22 mouse cellular contexts compared by ENCODE assay signal in the genomic region with DNA sequence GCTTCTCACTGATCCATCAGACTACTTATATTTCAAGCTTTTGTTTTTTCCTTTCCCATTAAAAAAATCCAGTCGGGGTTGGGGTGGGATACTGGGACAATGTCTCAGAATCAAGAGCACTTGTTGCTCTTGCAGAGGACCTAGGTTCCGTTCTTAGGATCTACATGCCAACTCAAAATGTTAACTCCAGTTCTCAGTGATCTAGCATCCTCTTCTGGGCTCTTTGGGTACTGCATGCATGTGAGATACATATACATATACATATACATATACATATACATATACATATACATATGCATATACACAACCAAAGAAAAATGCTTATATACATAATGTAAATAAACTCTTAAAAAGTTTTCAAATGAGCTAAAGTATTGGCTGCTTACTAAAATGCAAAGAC. TPM values are rescaled to one million over a fixed set of nuclear protein-coding genes. Genes with fewer than 3 reads are reported as not detected.
DNase-seq lines count a peak whose midpoint lies in the region; ATAC-seq and TF ChIP-seq lines count a peak whose summit lies in the region.
"Had no signal": no experiment of that assay in that cellular context is flagged by ENCODE, and none has a peak within 500 bp of the region (broad histone marks: within the 10 kb centered on the region; RNA-seq: fewer than 3 reads in every experiment).

No protein-coding gene starts in this region.

- TF ChIP-seq POLR2A in CH12.LX (IDR thresholded peaks at IDR 0.05; ENCODE audit: low read depth, low read length): no peak

- no peaks in the 10 kb centered on the region for H3K9me3 ChIP-seq in liver, embryonic 14.5 days (ENCODE audit: control insufficient read depth, low read length)
- H3K9me3 ChIP-seq in liver, embryonic 12.5 days (replicated peaks): no peaks in the 10 kb centered on the region
- peaks cover 2% of the 10 kb centered on the region for H3K9me3 ChIP-seq in CH12.LX (replicated peaks; ENCODE audit: low read length)
- H3K9me3 ChIP-seq: embryonic facial prominence, embryonic 13.5 days; hindbrain, embryonic 15.5 days; liver, embryonic 13.5 days had no signal

- H3K27me3 ChIP-seq in liver, embryonic 14.5 days (ENCODE audit: control insufficient read depth, insufficient read depth, low read length): no peaks in the 10 kb centered on the region
- 0 out of 2 replicates have a peak, but pooled peaks cover 6% of the 10 kb centered on the region for H3K27me3 ChIP-seq in liver, embryonic 12.5 days (replicated peaks)
- H3K27me3 ChIP-seq in CH12.LX (replicated peaks): no peaks in the 10 kb centered on the region
- H3K27me3 ChIP-seq: embryonic facial prominence, embryonic 13.5 days; hindbrain, embryonic 15.5 days; liver, embryonic 13.5 days had no signal

- no peak for ATAC-seq in liver, embryonic 14.5 days (ENCODE audit: insufficient read depth)
- ATAC-seq in liver, embryonic 12.5 days: no peak

- H3K27ac ChIP-seq in gastrocnemius, adult 2 months: no peak overlapping the region
- no peak overlapping the region for H3K27ac ChIP-seq in liver, embryonic 14.5 days
- H3K27ac ChIP-seq in liver, embryonic 12.5 days: no peak overlapping the region
- H3K27ac ChIP-seq in CH12.LX (ENCODE audit: insufficient read depth, low read depth): no peak overlapping the region
- H3K27ac ChIP-seq: embryonic facial prominence, embryonic 13.5 days; hindbrain, embryonic 15.5 days; liver, embryonic 13.5 days; macrophage had no signal

- dilution Hi-C loops in CH12.LX (cut with MboI; ENCODE audit: extremely low pct_ligation_motif_present, extremely low pct_unique_long_range_greater_than_20kb, low sequenced_read_pairs): no loop called here

- H3K9ac ChIP-seq in liver, embryonic 14.5 days (replicated peaks): no peak overlapping the region
- H3K9ac ChIP-seq in liver, embryonic 12.5 days: no peak overlapping the region
- no peak overlapping the region for H3K9ac ChIP-seq in CH12.LX (ENCODE audit: insufficient read depth, low read depth)
- H3K9ac ChIP-seq: embryonic facial prominence, embryonic 13.5 days; hindbrain, embryonic 15.5 days; liver, embryonic 13.5 days had no signal

- TF ChIP-seq RAD21 in CH12.LX (IDR thresholded peaks at IDR 0.05; ENCODE audit: low read depth, low read length): peak; percentile 58

- 54% methylated on average over 2 of the region's 2 CpGs for WGBS in liver, embryonic 14.5 days (ENCODE audit: insufficient replicate concordance)
- WGBS in liver, embryonic 12.5 days (ENCODE audit: insufficient replicate concordance): 56% methylated on average over 2 of the region's 2 CpGs

- H3K36me3 ChIP-seq in liver, embryonic 14.5 days (replicated peaks; ENCODE audit: control insufficient read depth, insufficient read depth, low read depth): no peaks in the 10 kb centered on the region
- H3K36me3 ChIP-seq in liver, embryonic 12.5 days: no peaks in the 10 kb centered on the region
- no peaks in the 10 kb centered on the region for H3K36me3 ChIP-seq in CH12.LX (replicated peaks in 1 of 2; ENCODE audit: control insufficient read depth in 1 of 2, insufficient read depth in 1 of 2, low read length in 1 of 2)
- H3K36me3 ChIP-seq: embryonic facial prominence, embryonic 13.5 days; hindbrain, embryonic 15.5 days; liver, embryonic 13.5 days had no signal

- TF ChIP-seq CTCF in gastrocnemius, adult 2 months (IDR thresholded peaks at IDR 0.05): peak; percentile 29; the same call in 1 of the 2 replicates
- TF ChIP-seq CTCF in liver, embryonic 14.5 days (IDR thresholded peaks at IDR 0.05; ENCODE audit: low read depth): peak; percentile 47; the same call in 1 of the 2 replicates
- TF ChIP-seq CTCF in CH12.LX (conservative IDR thresholded peaks at IDR 0.05 in 1 of 2, IDR thresholded peaks at IDR 0.05 in 1 of 2; ENCODE audit: low read depth in 2 of 2, low read length in 2 of 2): peak; percentile 60 to 68

- intact Hi-C loops in gastrocnemius, adult 2 months (cut with DNase I): no loop called here

- H3K4me2 ChIP-seq in liver, embryonic 14.5 days (ENCODE audit: low read depth): no peak overlapping the region
- H3K4me2 ChIP-seq in liver, embryonic 12.5 days: no peak overlapping the region
- no peak overlapping the region for H3K4me2 ChIP-seq in CH12.LX (ENCODE audit: insufficient read depth, low read depth, poor library complexity, severe bottlenecking)
- H3K4me2 ChIP-seq: embryonic facial prominence, embryonic 13.5 days; hindbrain, embryonic 15.5 days; liver, embryonic 13.5 days; midbrain, embryonic 11.5 days had no signal

- TF ChIP-seq EP300 in liver, embryonic 14.5 days (IDR thresholded peaks at IDR 0.05; ENCODE audit: low read depth): no peak
- no peak for TF ChIP-seq EP300 in CH12.LX (IDR thresholded peaks at IDR 0.05; ENCODE audit: low read length)

- no peaks in the 10 kb centered on the region for H3K79me2 ChIP-seq in CH12.LX (replicated peaks; ENCODE audit: control insufficient read depth, extremely low read depth, insufficient read depth, poor library complexity, severe bottlenecking)

- H3K4me1 ChIP-seq in liver, embryonic 14.5 days (replicated peaks; ENCODE audit: control insufficient read depth in 2 of 2, insufficient read depth in 2 of 2, low read length in 1 of 2): no peaks in the 10 kb centered on the region; a peak in 1 of 4 replicates
- no peaks in the 10 kb centered on the region; the same call in 1 of the 2 replicates for H3K4me1 ChIP-seq in liver, embryonic 12.5 days
- peaks cover 8 to 35% of the 10 kb centered on the region in 2 experiments for H3K4me1 ChIP-seq in CH12.LX (ENCODE audit: control insufficient read depth in 1 of 2, insufficient read depth in 2 of 2)
- H3K4me1 ChIP-seq: liver, embryonic 13.5 days had no signal

- no peak for DNase-seq in gastrocnemius, adult 2 months
- DNase-seq in gastrocnemius, postnatal 10 days: no peak
- no peak for DNase-seq in liver, embryonic 14.5 days (ENCODE audit: low read depth in 3 of 3, low spot score in 3 of 3)
- DNase-seq in CH12.LX (ENCODE audit: extremely low read depth): no peak
- DNase-seq in induced T-regulatory cell, adult 2 months (ENCODE audit: low read depth): peak; percentile 53
- no peak for DNase-seq in testis, postnatal 14 days (ENCODE audit: low spot score)
- DNase-seq: adrenal gland, postnatal 14 days; B cell, adult 2 months; cerebellum, adult 2 months; heart, adult 18-20 months; heart, postnatal 14 days; kidney, adult 8-10 months; kidney, postnatal 36 days; liver, embryonic 13.5 days; right cerebral cortex, postnatal 14 days; thymus, postnatal 36 days had no signal

- in situ Hi-C loops in CH12.LX (cut with MboI; ENCODE audit: low pct_ligation_motif_present, low pct_unique_long_range_greater_than_20kb, low sequenced_read_pairs): loop anchor here (5.0 kb wide), 1 partner anchor 33 kb away; a partner anchor contains a TSS

- no peak overlapping the region for H3K4me3 ChIP-seq in gastrocnemius, adult 2 months
- no peak overlapping the region for H3K4me3 ChIP-seq in liver, embryonic 14.5 days (ENCODE audit: insufficient read depth in 1 of 2, low read depth in 2 of 2, low read length in 2 of 2)
- no peak overlapping the region for H3K4me3 ChIP-seq in liver, embryonic 12.5 days
- H3K4me3 ChIP-seq in CH12.LX (replicated peaks in 1 of 3; ENCODE audit: low read depth in 2 of 3, low read length in 2 of 3, poor library complexity in 1 of 3): no peak overlapping the region
- H3K4me3 ChIP-seq: embryonic facial prominence, embryonic 13.5 days; hindbrain, embryonic 15.5 days; liver, embryonic 13.5 days had no signal

TF ChIP-seq in CH12.LX, 34 proteins besides CTCF, POLR2A, EP300 and RAD21:
- peak; percentile 56 for TF ChIP-seq SMC3 (IDR thresholded peaks at IDR 0.05; ENCODE audit: low read depth, low read length)
- no peak for TF ChIP-seq NELFE (IDR thresholded peaks at IDR 0.05; ENCODE audit: low read depth, low read length)

RNA-seq across cellular contexts. Expression of a gene that starts 33.4 kb away (rescaled TPM):
- 1 to 10 TPM in 1 of 2 experiments, under 1 TPM in 1; 0.69 to 1.5 TPM for total RNA-seq in gastrocnemius, adult 2 months (2021)
- total RNA-seq in gastrocnemius, postnatal 10 days (2021): 10 to 100 TPM; 16.9 to 25.0 TPM
- 27.9 and 44.3 TPM in 2 replicates for polyA plus RNA-seq in liver, embryonic 14.5 days (2012; rRNA removed)
- 61.9 and 68.8 TPM in 2 replicates for polyA plus RNA-seq in liver, embryonic 14.5 days (2014; fragmentation: Nextera tagmentation; extraction: Ambion mirVana)
- 73.5 and 91.5 TPM in 2 replicates for polyA plus RNA-seq in liver, embryonic 12.5 days (2016; fragmentation: Nextera tagmentation; extraction: Ambion mirVana)
- total RNA-seq in CH12.LX (2012; rRNA removed) (50.6 and 71.5 TPM in 2 replicates), CH12.LX (2014; rRNA removed) (87.3 and 96.2 TPM in 2 replicates)
- polyA plus RNA-seq in CH12.LX (2012; ENCODE audit: insufficient read length, low read depth): 125 and 133 TPM in 2 replicates

RNA-seq across cellular contexts. Expression of a gene that starts 46.7 kb away (rescaled TPM):
- not detected for total RNA-seq in gastrocnemius, adult 2 months (2021)
- total RNA-seq in gastrocnemius, postnatal 10 days (2021): under 1 TPM in 1 of 2 experiments, not detected in 1; 0.14 TPM
- polyA plus RNA-seq in liver, embryonic 14.5 days (2012; rRNA removed): 0.11 and 0.26 TPM in 2 replicates
- 0.08 and 0.13 TPM in 2 replicates for polyA plus RNA-seq in liver, embryonic 14.5 days (2014; fragmentation: Nextera tagmentation; extraction: Ambion mirVana)
- polyA plus RNA-seq in liver, embryonic 12.5 days (2016; fragmentation: Nextera tagmentation; extraction: Ambion mirVana): 0.25 and 0.29 TPM in 2 replicates
- total RNA-seq in CH12.LX (2012; rRNA removed) (0.38 and 0.46 TPM in 2 replicates), CH12.LX (2014; rRNA removed) (0.39 and 0.61 TPM in 2 replicates)
- polyA plus RNA-seq in CH12.LX (2012; ENCODE audit: insufficient read length, low read depth): 0.43 and 0.87 TPM in 2 replicates
- total RNA-seq: gastrocnemius, adult 8-10 months; heart, postnatal 14 days had no signal

Comparison
In these comparisons a context has a peak if more than half of its experiments do, and no peak if none do; other contexts are left out.
1. RNA of a gene that starts 33.4 kb away (total RNA-seq): 50.6 to 96.2 TPM in CH12.LX and 16.9 to 25.0 TPM in gastrocnemius, postnatal 10 days; 0.69 to 1.5 TPM in gastrocnemius, adult 2 months; every median in the first group is over 4 times any median in the second.
2. Peak in every context shown above with its lines, with median percentiles within 50 percentile points of each other: CTCF ChIP-seq.